Mouse (Mus musculus) midbrain, embryonic 15.5 days (tissue): ENCODE measurements around the gene Fstl4. TPM values are rescaled to one million over a fixed set of nuclear protein-coding genes. Genes with fewer than 3 reads are reported as not detected.
"Not testable (repeated sequence)": the region's sequence is repeated elsewhere in the genome, so short reads cannot be mapped to it uniquely, and the experiment has no call there.

Source experiments
- ATAC-seq: fragments of 200-750 bp; cut with Nextera tagmentation; replicated peaks from 2 replicates; pipeline ENCODE4 v1.8.0; 2017; ENCODE audit warnings: moderate TSS enrichment
- H3K27ac ChIP-seq: fragments of 300-500 bp; sonication (generic); 2 replicates; pipeline ENCODE4 v1.5.1; 2015; ENCODE audit warnings: mild to moderate bottlenecking, inconsistent platforms
- H3K27me3 ChIP-seq: fragments of 300-500 bp; sonication (generic); replicated peaks from 2 replicates; pipeline ENCODE4 v1.6.1; 2015; ENCODE audit warnings: inconsistent platforms
- H3K36me3 ChIP-seq: fragments of 300-500 bp; sonication (generic); replicated peaks from 2 replicates; pipeline ENCODE4 v1.6.1; 2015; ENCODE audit warnings: inconsistent platforms
- H3K4me1 ChIP-seq: fragments of 300-500 bp; sonication (generic); 2 replicates; pipeline ENCODE4 v1.6.1; 2015; ENCODE audit warnings: inconsistent platforms
- H3K4me2 ChIP-seq: fragments of 300-500 bp; sonication (generic); 2 replicates; pipeline ENCODE4 v1.6.1; 2015; ENCODE audit warnings: inconsistent platforms, mild to moderate bottlenecking, moderate library complexity
- H3K4me3 ChIP-seq: fragments of 300-500 bp; sonication (generic); 2 replicates; pipeline ENCODE4 v1.5.1; 2015; ENCODE audit warnings: mild to moderate bottlenecking, inconsistent platforms
- H3K9ac ChIP-seq: fragments of 300-500 bp; sonication (generic); 2 replicates; pipeline ENCODE4 v1.6.1; 2015; ENCODE audit warnings: mild to moderate bottlenecking, inconsistent platforms
- H3K9me3 ChIP-seq: fragments of 300-500 bp; sonication (generic); 2 replicates; pipeline ENCODE4 v1.6.1; 2016; ENCODE audit warnings: inconsistent platforms
- WGBS: fragments of 180-500 bp; shearing (Covaris S2); methylation state at CpG from one replicate; pipeline ENCODE4 v1.1.7; 2015; ENCODE audit warnings: mixed read lengths; 5-methylcytosine and 5-hydroxymethylcytosine counted together
- polyA plus RNA-seq: library from polyadenylated mRNA; unstranded; fragments of >200 nt; fragmentation: Nextera tagmentation; extraction: Ambion mirVana; gene quantifications from 2 replicates; pipeline ENCODE4 v1.2.1, GENCODE M21; 2015

Gene Fstl4
- polyA plus RNA-seq, 1 experiment from 2014 or later, result 11.5 TPM

DNA sequence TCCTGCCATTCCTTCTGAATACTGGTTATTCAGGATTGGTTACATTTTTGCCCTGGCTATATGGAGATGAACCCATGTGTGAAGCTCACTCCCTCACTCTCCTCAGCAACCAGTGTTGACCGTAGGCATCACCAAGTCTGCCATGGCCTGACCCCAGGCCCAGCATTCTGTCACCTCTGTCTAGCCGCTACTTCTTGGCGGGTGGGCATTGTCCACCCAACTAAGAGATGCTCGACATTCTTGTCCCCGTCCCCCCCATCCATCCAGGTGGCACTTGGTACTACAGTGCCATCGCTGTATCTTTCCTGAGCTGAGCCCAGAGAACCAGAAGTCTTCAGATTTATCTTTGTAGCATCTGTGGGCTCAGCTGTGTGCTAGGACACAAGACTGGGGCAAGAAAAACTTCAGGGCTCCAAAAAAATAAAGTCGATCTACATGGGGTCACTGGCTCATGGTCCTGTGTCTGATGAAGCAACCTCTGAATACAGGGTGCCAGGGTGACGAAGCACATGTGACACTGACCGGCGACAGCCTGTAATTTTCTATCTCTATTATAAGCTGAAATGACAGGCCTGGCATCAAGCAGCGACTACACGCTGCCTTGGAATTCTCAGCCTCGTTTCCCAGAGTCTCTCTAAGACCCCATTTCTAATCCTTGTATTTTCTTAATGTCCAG lies 417.9 kb downstream of the Fstl4 start:
- 0 out of 2 replicates have a peak overlapping the region, but pooled peaks have one; percentile 38 for H3K27ac ChIP-seq
- 77% methylated on average over 13 of the region's 13 CpGs for WGBS
- no peak for ATAC-seq
- H3K4me3 ChIP-seq, result no peak overlapping the region
- no peaks in the 10 kb centered on the region for H3K27me3 ChIP-seq
- H3K4me1 ChIP-seq, result peaks cover 5% of the 10 kb centered on the region
- H3K9me3 ChIP-seq, result no peaks in the 10 kb centered on the region
- H3K9ac ChIP-seq, result no peak overlapping the region
- no peaks in the 10 kb centered on the region for H3K36me3 ChIP-seq
- H3K4me2 ChIP-seq, result no peak overlapping the region

GRCm38 (mm10) chr11:53182858-53183257 lies 418.4 kb downstream of the Fstl4 start:
- H3K4me3 ChIP-seq, result no peak overlapping the region
- no peak overlapping the region for H3K9ac ChIP-seq
- H3K4me1 ChIP-seq, result peaks cover 5% of the 10 kb centered on the region
- whole genome bisulfite sequencing, result 43% methylated on average over 4 of the region's 4 CpGs
- H3K9me3 ChIP-seq, result no peaks in the 10 kb centered on the region
- ATAC-seq, result no peak
- H3K27me3 ChIP-seq, result no peaks in the 10 kb centered on the region
- 0 out of 2 replicates have a peak overlapping the region, but pooled peaks have one; percentile 38 for H3K27ac ChIP-seq
- H3K4me2 ChIP-seq, result no peak overlapping the region
- no peaks in the 10 kb centered on the region for H3K36me3 ChIP-seq

DNA sequence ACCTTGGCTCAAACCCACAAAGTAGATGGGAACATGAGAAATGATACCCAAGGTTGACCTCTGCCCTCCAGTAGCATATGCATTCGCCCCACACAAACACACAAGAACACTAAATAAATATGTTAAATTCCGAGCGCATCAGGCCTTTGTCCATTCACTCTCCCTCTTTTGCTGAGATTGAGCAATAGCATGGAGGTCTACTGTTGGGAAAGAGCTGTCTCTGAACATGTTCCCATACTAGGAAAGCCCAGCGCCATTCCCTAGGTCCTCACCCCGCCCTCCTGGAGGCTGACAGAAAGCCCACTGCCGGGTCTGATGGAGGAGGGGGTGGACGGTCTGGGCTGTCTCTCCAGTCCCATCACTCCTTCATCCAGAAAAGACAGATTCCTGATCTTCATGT lies 419.6 kb downstream of the Fstl4 start:
- Histone ChIP-seq H3K9ac (no peak overlapping the region), H3K4me1 (peaks cover 5% of the 10 kb centered on the region), H3K27ac (no peak overlapping the region), H3K27me3 (no peaks in the 10 kb centered on the region), H3K4me2 (no peak overlapping the region), H3K9me3 (no peaks in the 10 kb centered on the region), H3K36me3 (no peaks in the 10 kb centered on the region), H3K4me3 (no peak overlapping the region)
- WGBS, result 91% methylated on average over 7 of the region's 7 CpGs
- no peak for ATAC-seq

DNA sequence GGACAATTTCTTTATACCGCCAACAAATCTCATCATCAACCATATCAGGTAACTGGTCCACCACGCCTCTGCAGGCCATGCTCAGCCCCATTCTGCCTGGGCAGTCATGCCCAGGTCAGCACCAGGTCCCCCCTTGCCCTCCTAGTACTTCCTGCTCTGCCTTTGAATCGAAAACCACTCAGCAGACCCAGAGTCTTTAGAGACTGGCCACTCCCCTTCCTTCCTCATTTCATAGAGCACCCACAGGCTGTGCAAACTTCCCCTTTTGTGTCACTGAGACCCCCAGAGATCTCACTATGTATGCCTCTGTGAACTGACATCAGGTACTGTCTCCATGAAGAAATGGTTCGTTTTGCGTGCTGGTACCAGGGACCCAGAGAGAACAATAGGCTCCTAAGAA lies 420.3 kb downstream of the Fstl4 start:
- H3K4me3 ChIP-seq, result no peak overlapping the region
- ATAC-seq, result no peak
- H3K4me2 ChIP-seq, result no peak overlapping the region
- no peaks in the 10 kb centered on the region for H3K9me3 ChIP-seq
- H3K27me3 ChIP-seq, result no peaks in the 10 kb centered on the region
- 81% methylated on average over 5 of the region's 5 CpGs for WGBS
- H3K27ac ChIP-seq, result no peak overlapping the region
- no peak overlapping the region for H3K9ac ChIP-seq
- H3K36me3 ChIP-seq, result no peaks in the 10 kb centered on the region
- peaks cover 5% of the 10 kb centered on the region for H3K4me1 ChIP-seq

DNA sequence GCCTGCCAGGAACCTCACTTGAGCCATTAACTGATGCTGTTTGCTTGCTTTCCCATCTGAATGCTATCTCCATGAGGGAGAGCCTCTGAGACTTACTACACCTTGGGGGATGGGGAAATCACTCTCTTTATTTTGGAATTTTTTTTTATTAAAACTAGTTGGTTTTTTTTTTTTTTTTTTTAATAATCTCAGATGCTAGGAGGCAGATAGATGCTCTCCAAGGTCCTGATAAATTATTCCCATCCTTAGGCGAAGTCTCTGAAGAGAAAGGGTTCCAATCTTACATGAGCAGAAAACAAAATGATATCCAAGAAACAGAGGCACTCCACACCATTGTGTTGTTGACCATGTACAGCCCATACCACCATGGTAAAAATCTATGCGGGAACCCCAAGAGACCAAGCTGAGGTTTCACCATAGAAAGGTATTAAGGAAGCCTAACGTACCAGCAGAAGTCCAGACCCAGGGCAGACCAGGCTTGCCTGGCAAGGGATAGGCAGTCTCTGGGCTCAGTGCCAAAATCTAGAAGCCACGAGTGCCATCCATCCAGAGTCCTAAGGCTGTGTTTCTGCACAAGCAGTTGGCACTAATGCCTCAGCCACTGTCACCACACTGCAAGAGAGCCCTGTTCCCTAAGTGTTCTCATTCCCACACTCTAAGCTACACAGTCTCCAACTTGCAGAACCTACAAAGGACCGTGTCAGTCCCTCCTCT lies 423.1 kb downstream of the Fstl4 start:
- ATAC-seq, result no peak
- Histone ChIP-seq H3K9me3 (no peaks in the 10 kb centered on the region), H3K4me1 (peaks cover 5% of the 10 kb centered on the region), H3K27ac (no peak overlapping the region), H3K36me3 (no peaks in the 10 kb centered on the region), H3K27me3 (no peaks in the 10 kb centered on the region), H3K4me3 (no peak overlapping the region), H3K9ac (no peak overlapping the region), H3K4me2 (no peak overlapping the region)
- 72% methylated on average over 5 of the region's 5 CpGs for WGBS

GRCm38 (mm10) chr11:53196551-53196950 lies 432.1 kb downstream of the Fstl4 start:
- H3K4me3 ChIP-seq, H3K4me2 ChIP-seq, H3K9me3 ChIP-seq, H3K27me3 ChIP-seq, ATAC-seq, H3K9ac ChIP-seq, H3K27ac ChIP-seq, H3K4me1 ChIP-seq, H3K36me3 ChIP-seq: not testable (repeated sequence)
- WGBS, result 97% methylated on average over 1 of the region's 1 CpGs

- 94% methylated on average over 2 of the region's 2 CpGs for WGBS
- no peaks in the 10 kb centered on the region for H3K36me3 ChIP-seq
- H3K4me2 ChIP-seq, result no peak overlapping the region
- H3K27me3 ChIP-seq, result no peaks in the 10 kb centered on the region
- ATAC-seq, result no peak
- H3K4me1 ChIP-seq, result no peaks in the 10 kb centered on the region
- H3K9me3 ChIP-seq, result no peaks in the 10 kb centered on the region
- H3K27ac ChIP-seq, result no peak overlapping the region
- H3K4me3 ChIP-seq, result no peak overlapping the region
- H3K9ac ChIP-seq, result no peak overlapping the region
Observed at GRCm38 (mm10) chr11:53197111-53197510, 432.7 kb downstream of the Fstl4 start.

GRCm38 (mm10) chr11:53202459-53203250 lies 438.2 kb downstream of the Fstl4 start:
- H3K36me3 ChIP-seq, result no peaks in the 10 kb centered on the region
- no peak overlapping the region for H3K4me3 ChIP-seq
- ATAC-seq, result no peak
- no peak overlapping the region for H3K9ac ChIP-seq
- H3K27ac ChIP-seq, result no peak overlapping the region
- no peaks in the 10 kb centered on the region for H3K27me3 ChIP-seq
- WGBS, result 85% methylated on average over 2 of the region's 2 CpGs
- no peak overlapping the region for H3K4me2 ChIP-seq
- no peaks in the 10 kb centered on the region for H3K9me3 ChIP-seq
- H3K4me1 ChIP-seq, result no peaks in the 10 kb centered on the region

- H3K27me3 ChIP-seq, result no peaks in the 10 kb centered on the region
- ATAC-seq, result no peak
Observed at GRCm38 (mm10) chr11:53210876-53211275, 446.4 kb downstream of the Fstl4 start.

DNA sequence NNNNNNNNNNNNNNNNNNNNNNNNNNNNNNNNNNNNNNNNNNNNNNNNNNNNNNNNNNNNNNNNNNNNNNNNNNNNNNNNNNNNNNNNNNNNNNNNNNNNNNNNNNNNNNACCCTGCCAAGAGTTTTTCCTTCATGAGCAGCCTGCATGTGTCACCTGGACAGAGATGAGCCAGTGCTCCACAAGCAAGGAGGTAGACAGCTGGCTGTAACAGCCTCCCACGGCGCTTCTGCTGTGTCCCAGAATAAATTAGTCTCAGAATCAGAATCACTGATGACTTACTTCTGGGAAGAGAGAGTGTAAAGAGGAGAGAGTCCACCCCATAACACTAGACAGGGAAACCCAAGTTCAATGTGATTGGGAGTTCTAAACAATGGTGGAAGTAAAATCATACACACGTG lies 464.6 kb downstream of the Fstl4 start:
- no peak overlapping the region for H3K9ac ChIP-seq
- H3K4me3 ChIP-seq, result no peak overlapping the region
- H3K4me2 ChIP-seq, result no peak overlapping the region
- no peak overlapping the region for H3K27ac ChIP-seq
- H3K4me1 ChIP-seq, result no peaks in the 10 kb centered on the region
- ATAC-seq, result no peak
- WGBS, result 85% methylated on average over 3 of the region's 3 CpGs
- no peaks in the 10 kb centered on the region for H3K9me3 ChIP-seq
- no peaks in the 10 kb centered on the region for H3K27me3 ChIP-seq
- no peaks in the 10 kb centered on the region for H3K36me3 ChIP-seq

More at GRCm38 (mm10) chr11:53210876-53211275, 446.4 kb downstream of the Fstl4 start:
- no peaks in the 10 kb centered on the region for H3K4me1 ChIP-seq
- no peaks in the 10 kb centered on the region for H3K36me3 ChIP-seq
- no peak overlapping the region for H3K4me2 ChIP-seq
- H3K4me3 ChIP-seq, result no peak overlapping the region
- H3K9ac ChIP-seq, result no peak overlapping the region
- WGBS, result 70% methylated on average over 9 of the region's 9 CpGs
- H3K9me3 ChIP-seq, result no peaks in the 10 kb centered on the region
- H3K27ac ChIP-seq, result no peak overlapping the region

DNA sequence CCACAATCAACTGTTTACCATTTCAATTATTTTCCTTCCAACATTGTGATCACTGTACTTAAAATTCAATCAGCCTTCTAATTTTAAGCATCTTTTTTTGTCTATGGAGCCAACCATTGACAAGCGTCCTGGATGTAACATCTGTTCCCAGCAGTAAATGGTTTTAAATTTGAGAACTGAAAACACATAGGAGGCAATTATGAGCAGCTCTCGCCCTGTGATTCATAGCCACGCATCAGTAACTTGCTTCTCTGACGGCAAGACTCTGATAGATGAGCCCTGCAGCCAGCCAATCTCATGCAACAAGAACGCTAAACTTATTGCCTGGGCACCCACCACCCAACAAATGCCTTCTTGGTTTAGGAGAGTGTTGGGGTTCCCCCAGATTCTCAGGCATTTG lies 467.4 kb downstream of the Fstl4 start:
- no peak overlapping the region for H3K27ac ChIP-seq
- no peak overlapping the region for H3K9ac ChIP-seq
- H3K4me1 ChIP-seq, result no peaks in the 10 kb centered on the region
- H3K9me3 ChIP-seq, result no peaks in the 10 kb centered on the region; the same call in 1 of the 2 replicates
- ATAC-seq, result no peak
- WGBS, result 76% methylated on average over 5 of the region's 5 CpGs
- H3K4me3 ChIP-seq, result no peak overlapping the region
- no peaks in the 10 kb centered on the region for H3K27me3 ChIP-seq
- H3K36me3 ChIP-seq, result no peaks in the 10 kb centered on the region
- no peak overlapping the region for H3K4me2 ChIP-seq

DNA sequence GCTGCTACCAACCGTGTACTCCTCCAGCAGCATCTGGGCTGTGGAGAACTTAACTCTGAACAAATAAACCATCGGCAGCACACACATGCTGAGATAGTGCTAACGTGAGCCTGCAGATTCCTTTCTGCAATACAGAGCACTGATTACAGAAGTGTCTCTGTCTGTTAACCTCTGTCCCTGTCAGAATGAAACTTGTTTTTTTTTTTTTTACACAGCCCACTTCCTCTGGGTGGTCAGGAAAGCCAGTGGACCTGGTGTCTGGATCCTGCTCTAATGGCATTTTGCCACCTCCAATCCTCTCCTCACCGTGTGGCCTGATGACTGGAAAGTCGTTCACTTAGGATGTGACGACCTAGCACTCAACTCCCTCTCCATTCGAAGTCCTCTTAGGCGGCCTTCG lies 469.2 kb downstream of the Fstl4 start:
- Histone ChIP-seq H3K4me1 (no peaks in the 10 kb centered on the region), H3K9me3 (no peaks in the 10 kb centered on the region; the same call in 1 of the 2 replicates), H3K9ac (no peak overlapping the region), H3K4me3 (no peak overlapping the region), H3K27ac (no peak overlapping the region), H3K4me2 (no peak overlapping the region), H3K36me3 (no peaks in the 10 kb centered on the region), H3K27me3 (no peaks in the 10 kb centered on the region)
- ATAC-seq, result no peak
- WGBS, result 86% methylated on average over 9 of the region's 9 CpGs
